Mouse (Mus musculus) bone marrow macrophage, adult 2 months (primary cell): ENCODE measurements around the gene Gm10320.

ENCODE experiments used
- CTCF ChIP-seq: IDR thresholded peaks from 2 replicates; pipeline ENCODE4 v1.5.1; 2012; ENCODE audit warnings: low read depth, mild to moderate bottlenecking, low read length, moderate library complexity
- POLR2A ChIP-seq: IDR thresholded peaks from 2 replicates; pipeline ENCODE4 v1.6.1; 2012; ENCODE audit warnings: mild to moderate bottlenecking, low read depth, low read length, borderline replicate concordance

DNA sequence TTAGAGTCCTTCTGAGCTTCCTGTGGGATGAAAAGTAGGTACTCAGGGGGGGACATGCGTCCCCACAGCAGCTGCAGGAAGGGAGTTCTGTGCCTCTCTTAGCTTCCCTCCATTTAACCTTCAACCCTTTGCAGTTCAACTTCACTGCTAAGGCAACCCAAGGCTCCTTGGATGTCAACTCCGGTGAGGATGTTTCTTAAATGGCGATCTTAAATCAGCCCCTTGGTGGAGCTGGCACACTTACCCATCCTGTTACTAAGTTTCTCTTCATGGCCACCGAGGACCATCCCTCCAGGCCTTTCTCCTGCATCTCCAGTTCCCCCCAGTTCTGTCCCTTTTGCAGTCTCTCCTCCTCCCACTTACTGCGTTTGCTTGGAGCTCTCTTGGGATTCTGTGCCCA is 6.8 kb upstream of the Gm10320 start:
- TF ChIP-seq CTCF (no peak), POLR2A (no peak)
